Mouse (Mus musculus) heart, adult 18-20 months (tissue): ENCODE data around the gene Mgst2. TPM values are rescaled to one million over a fixed set of nuclear protein-coding genes. Genes with fewer than 3 reads are reported as not detected.

ENCODE experiments used
- DNase-seq, 2 experiments: peaks; one replicate each; pipeline ENCODE4 v3.0.0; 2021 to 2022; ENCODE audit warnings: mixed read lengths in 1 of 2
- total RNA-seq, 2 experiments: library from RNA; stranded (reverse); gene quantifications; 2 replicates each; pipeline ENCODE4 v1.2.3; 2021

Gene Mgst2
- total RNA-seq, 2 experiments from 2014 or later, result 0.65 to 2.5 TPM

- DNase-seq, result peak; percentile 79 to 86
Measured at GRCm38 (mm10) chr3:51701281-51701751, 41.2 kb downstream of the Mgst2 start.

- no peak for DNase-seq
Measured at GRCm38 (mm10) chr3:51701950-51702349, 41.8 kb downstream of the Mgst2 start.

- DNase-seq, result no peak
Measured at GRCm38 (mm10) chr3:51702701-51703286, 42.6 kb downstream of the Mgst2 start.

GRCm38 (mm10) chr3:51703478-51703877, 43.3 kb downstream of the Mgst2 start:
- DNase-seq, result no peak

GRCm38 (mm10) chr3:51705220-51705619, 45.1 kb downstream of the Mgst2 start:
- no peak for DNase-seq

GRCm38 (mm10) chr3:51708375-51708745, 48.2 kb downstream of the Mgst2 start:
- DNase-seq, result no peak

- DNase-seq, result peak; percentile 95 to 97
Measured at GRCm38 (mm10) chr3:51708746-51709411, 48.7 kb downstream of the Mgst2 start.

GRCm38 (mm10) chr3:51712382-51712781, 52.2 kb downstream of the Mgst2 start:
- no peak for DNase-seq

- DNase-seq, result no peak
Measured at GRCm38 (mm10) chr3:51713233-51713632, 53.1 kb downstream of the Mgst2 start.

GRCm38 (mm10) chr3:51714469-51714868, 54.3 kb downstream of the Mgst2 start:
- no peak for DNase-seq

- DNase-seq, result no peak
Measured at GRCm38 (mm10) chr3:51717455-51717854, 57.3 kb downstream of the Mgst2 start.

- DNase-seq, result no peak
Measured at GRCm38 (mm10) chr3:51717909-51718308, 57.7 kb downstream of the Mgst2 start.

GRCm38 (mm10) chr3:51719373-51719772, 59.2 kb downstream of the Mgst2 start:
- DNase-seq, result peak in 1 of 2 experiments; percentile 38

GRCm38 (mm10) chr3:51719982-51720381, 59.8 kb downstream of the Mgst2 start:
- DNase-seq, result no peak

- no peak for DNase-seq
Measured at GRCm38 (mm10) chr3:51726257-51726656, 66.1 kb downstream of the Mgst2 start.

- DNase-seq, result no peak
Measured at GRCm38 (mm10) chr3:51727487-51727886, 67.3 kb downstream of the Mgst2 start.

GRCm38 (mm10) chr3:51727968-51728367, 67.8 kb downstream of the Mgst2 start:
- no peak for DNase-seq

GRCm38 (mm10) chr3:51728456-51728855, 68.3 kb downstream of the Mgst2 start:
- DNase-seq, result peak in 1 of 2 experiments; percentile 24

- DNase-seq, result no peak
Measured at GRCm38 (mm10) chr3:51729109-51729918, 69.2 kb downstream of the Mgst2 start.

- no peak for DNase-seq
Measured at GRCm38 (mm10) chr3:51730662-51731061, 70.5 kb downstream of the Mgst2 start.

- no peak for DNase-seq
Measured at GRCm38 (mm10) chr3:51731949-51732636, 71.9 kb downstream of the Mgst2 start.
